Mouse (Mus musculus): Measurements from ENCODE around the gene Mlx. TPM values are rescaled to one million over a fixed set of nuclear protein-coding genes. Genes with fewer than 3 reads are reported as not detected.

Gene Mlx
- polyA plus RNA-seq, 1 experiment from 2014 or later = 41.3 TPM

DNA sequence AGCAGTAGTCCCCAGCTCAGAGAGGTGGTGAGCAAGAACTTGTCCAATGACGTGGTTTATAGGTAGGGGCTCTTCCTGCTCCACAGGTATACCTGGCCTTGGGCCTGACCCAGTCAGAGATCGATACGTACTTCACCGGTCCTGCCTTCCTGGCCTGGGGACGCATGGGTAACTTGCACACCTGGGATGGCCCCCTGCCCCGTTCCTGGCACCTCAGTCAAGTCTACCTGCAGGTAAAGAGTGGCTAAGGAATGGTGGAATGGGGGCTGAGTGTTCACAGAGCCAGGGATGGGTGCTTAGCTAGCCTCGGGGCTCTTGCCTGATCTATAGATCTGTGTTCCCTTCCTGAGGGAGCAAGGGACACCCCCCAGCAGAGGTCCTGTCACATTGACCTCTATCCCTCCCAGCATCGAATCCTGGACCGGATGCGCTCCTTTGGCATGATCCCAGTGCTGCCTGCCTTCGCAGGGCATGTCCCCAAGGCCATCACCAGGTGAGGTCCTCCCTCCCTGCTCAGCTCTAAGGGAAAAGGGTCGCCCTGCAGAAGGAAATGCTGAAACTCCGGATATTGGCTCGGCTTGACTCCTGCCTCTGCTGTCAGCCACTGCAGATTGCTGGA lies 15.2 kb upstream of the Mlx start:
- 70% methylated on average over 14 of the region's 14 CpGs for WGBS
- no peak for ATAC-seq (ENCODE audit: low read depth)

DNA sequence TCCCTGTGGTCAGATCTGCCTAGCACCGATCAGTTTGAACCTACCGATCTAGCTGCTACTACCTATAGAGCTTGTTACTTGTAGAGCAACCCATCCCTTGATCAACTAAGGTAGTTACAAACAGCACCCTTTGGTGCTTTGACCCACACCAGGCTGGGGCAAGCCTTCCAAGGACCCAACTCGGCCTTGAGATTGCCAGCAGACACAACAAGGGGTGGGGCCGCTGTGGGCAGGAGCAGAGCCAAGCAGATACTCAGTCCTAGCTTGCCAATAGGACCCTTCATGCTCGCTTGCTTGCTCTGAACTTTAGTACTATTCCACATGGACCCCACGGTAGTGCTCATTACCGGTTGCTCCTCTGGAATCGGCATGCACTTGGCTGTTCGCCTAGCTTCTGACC lies 9.0 kb upstream of the Mlx start, which contains the start of gene Hsd17b1:
Hsd17b1 (plus strand) TSS at position 291 of the 400 bp plus-strand sequence.
- H3K27ac ChIP-seq (ENCODE audit: low read length) = no peak within 1 kb of the TSS
- WGBS = 68% methylated on average over 9 of the region's 9 CpGs
- peaks cover 7% of the 10 kb centered on the region for H3K4me1 ChIP-seq (replicated peaks; ENCODE audit: control insufficient read depth, insufficient read depth, low read length)
- H3K4me3 ChIP-seq (ENCODE audit: low read length) = no peak within 1 kb of the TSS
- ATAC-seq (ENCODE audit: low read depth) = no peak
- H3K9ac ChIP-seq (ENCODE audit: low read length) = no peak within 1 kb of the TSS; the same call in 1 of the 2 replicates
- no peak within 1 kb of the TSS for H3K4me2 ChIP-seq (ENCODE audit: low read depth, low read length)
- no peaks in the 10 kb centered on the region for H3K36me3 ChIP-seq (ENCODE audit: control insufficient read depth, insufficient read depth, low read length)
- no peaks in the 10 kb centered on the region for H3K9me3 ChIP-seq (ENCODE audit: control insufficient read depth, low read length)
- peaks cover 39% of the 10 kb centered on the region for H3K27me3 ChIP-seq (ENCODE audit: control insufficient read depth, insufficient read depth, low read depth, low read length)

More for the DNA sequence above, 15.2 kb upstream of the Mlx start:
- Histone ChIP-seq H3K9me3 (ENCODE audit: control insufficient read depth, low read length) (no peaks in the 10 kb centered on the region), H3K9ac (ENCODE audit: low read length) (no peak overlapping the region; the same call in 1 of the 2 replicates), H3K36me3 (ENCODE audit: control insufficient read depth, insufficient read depth, low read length) (no peaks in the 10 kb centered on the region), H3K4me2 (ENCODE audit: low read depth, low read length) (no peak overlapping the region), H3K27me3 (ENCODE audit: control insufficient read depth, insufficient read depth, low read depth, low read length) (no peaks in the 10 kb centered on the region), H3K27ac (ENCODE audit: low read length) (no peak overlapping the region), H3K4me1 (replicated peaks; ENCODE audit: control insufficient read depth, insufficient read depth, low read length) (peaks cover 13% of the 10 kb centered on the region), H3K4me3 (ENCODE audit: low read length) (no peak overlapping the region)

DNA sequence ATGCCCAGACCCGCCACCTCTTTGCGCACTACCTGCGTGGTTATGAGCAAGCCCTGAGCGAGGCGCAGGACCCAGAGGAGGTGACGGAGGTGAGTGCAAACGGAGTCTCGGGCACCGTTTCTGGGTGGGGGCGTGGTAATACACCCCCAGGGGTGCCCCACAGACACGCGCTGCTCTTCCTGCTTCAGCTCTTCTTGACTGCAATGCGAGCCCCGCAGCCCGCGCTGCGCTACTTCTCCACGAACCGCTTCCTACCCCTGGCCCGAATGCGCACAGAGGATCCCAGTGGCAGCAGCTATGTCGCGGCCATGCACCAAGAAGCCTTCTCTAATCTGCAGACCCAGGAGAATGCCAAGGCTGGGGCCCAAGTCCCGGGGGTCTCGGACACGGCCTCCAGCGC lies 7.3 kb upstream of the Mlx start:
- no peaks in the 10 kb centered on the region for H3K36me3 ChIP-seq (ENCODE audit: control insufficient read depth, insufficient read depth, low read length)
- H3K4me1 ChIP-seq (replicated peaks; ENCODE audit: control insufficient read depth, insufficient read depth, low read length) = peaks cover 12% of the 10 kb centered on the region
- WGBS = 3% methylated on average over 27 of the region's 27 CpGs
- H3K9ac ChIP-seq (ENCODE audit: low read length) = no peak overlapping the region
- peaks cover 39% of the 10 kb centered on the region for H3K27me3 ChIP-seq (ENCODE audit: control insufficient read depth, insufficient read depth, low read depth, low read length)
- peak overlapping the region; percentile 8; the same call in 1 of the 2 replicates for H3K4me3 ChIP-seq (ENCODE audit: low read length)
- no peak for ATAC-seq (ENCODE audit: low read depth)
- H3K4me2 ChIP-seq (ENCODE audit: low read depth, low read length) = 0 out of 2 replicates have a peak overlapping the region, but pooled peaks have one; percentile 17
- H3K9me3 ChIP-seq (ENCODE audit: control insufficient read depth, low read length) = no peaks in the 10 kb centered on the region
- H3K27ac ChIP-seq (ENCODE audit: low read length) = no peak overlapping the region

DNA sequence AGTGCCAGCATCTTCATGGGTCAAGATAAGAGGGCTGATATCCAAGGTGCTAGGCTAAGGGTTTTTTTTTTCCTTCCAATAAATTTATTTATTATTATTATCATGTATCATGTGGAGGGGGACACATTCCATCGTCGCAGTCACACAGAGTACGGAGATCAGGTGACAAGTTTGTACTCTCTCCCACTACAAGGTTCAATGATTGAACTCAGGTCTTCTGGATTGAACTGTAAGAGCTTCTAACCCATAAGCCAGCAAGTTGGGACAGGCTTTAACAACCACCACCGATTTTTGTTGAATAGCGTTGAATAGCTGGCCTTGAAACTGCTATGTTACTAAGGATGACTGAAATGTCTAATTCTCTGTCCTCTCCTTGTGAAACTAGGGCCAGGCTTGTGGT lies 6.7 kb upstream of the Mlx start:
- Histone ChIP-seq H3K4me3 (ENCODE audit: low read length) (no peak overlapping the region), H3K36me3 (ENCODE audit: control insufficient read depth, insufficient read depth, low read length) (no peaks in the 10 kb centered on the region), H3K27ac (ENCODE audit: low read length) (no peak overlapping the region), H3K27me3 (ENCODE audit: control insufficient read depth, insufficient read depth, low read depth, low read length) (peaks cover 39% of the 10 kb centered on the region), H3K9me3 (ENCODE audit: control insufficient read depth, low read length) (no peaks in the 10 kb centered on the region), H3K4me2 (ENCODE audit: low read depth, low read length) (no peak overlapping the region), H3K4me1 (replicated peaks; ENCODE audit: control insufficient read depth, insufficient read depth, low read length) (peaks cover 12% of the 10 kb centered on the region), H3K9ac (ENCODE audit: low read length) (no peak overlapping the region)
- no peak for ATAC-seq (ENCODE audit: low read depth)
- whole genome bisulfite sequencing = 62% methylated on average over 5 of the region's 5 CpGs

DNA sequence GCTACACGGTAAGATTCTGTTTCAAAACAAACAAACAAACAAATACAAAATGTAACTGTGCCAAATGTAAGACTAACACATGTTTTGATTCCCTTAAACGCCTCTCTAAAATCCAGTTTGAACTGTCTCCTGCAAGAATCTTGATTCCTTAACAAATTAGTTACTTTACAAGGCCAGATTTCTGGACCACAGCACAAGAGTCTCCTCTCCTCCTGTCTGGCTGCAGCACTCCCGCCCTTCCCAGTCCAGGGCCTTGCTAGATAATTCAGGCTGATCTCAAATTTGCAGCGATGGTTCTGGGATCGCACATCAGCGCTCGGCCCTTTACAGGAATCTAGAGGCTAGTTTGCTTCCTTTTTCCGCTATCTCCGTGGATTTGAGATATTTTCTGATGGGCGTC lies 5.4 kb upstream of the Mlx start:
- peak overlapping the region; percentile 98 for H3K9ac ChIP-seq (ENCODE audit: low read length)
- H3K9me3 ChIP-seq (ENCODE audit: control insufficient read depth, low read length) = no peaks in the 10 kb centered on the region
- peaks cover 22% of the 10 kb centered on the region for H3K4me1 ChIP-seq (replicated peaks; ENCODE audit: control insufficient read depth, insufficient read depth, low read length)
- H3K4me2 ChIP-seq (ENCODE audit: low read depth, low read length) = peak overlapping the region; percentile 89
- 5% methylated on average over 10 of the region's 10 CpGs for WGBS
- H3K27me3 ChIP-seq (ENCODE audit: control insufficient read depth, insufficient read depth, low read depth, low read length) = peaks cover 39% of the 10 kb centered on the region
- no peak for ATAC-seq (ENCODE audit: low read depth)
- no peaks in the 10 kb centered on the region for H3K36me3 ChIP-seq (ENCODE audit: control insufficient read depth, insufficient read depth, low read length)
- H3K27ac ChIP-seq (ENCODE audit: low read length) = peak overlapping the region; percentile 86
- H3K4me3 ChIP-seq (ENCODE audit: low read length) = peak overlapping the region; percentile 91

DNA sequence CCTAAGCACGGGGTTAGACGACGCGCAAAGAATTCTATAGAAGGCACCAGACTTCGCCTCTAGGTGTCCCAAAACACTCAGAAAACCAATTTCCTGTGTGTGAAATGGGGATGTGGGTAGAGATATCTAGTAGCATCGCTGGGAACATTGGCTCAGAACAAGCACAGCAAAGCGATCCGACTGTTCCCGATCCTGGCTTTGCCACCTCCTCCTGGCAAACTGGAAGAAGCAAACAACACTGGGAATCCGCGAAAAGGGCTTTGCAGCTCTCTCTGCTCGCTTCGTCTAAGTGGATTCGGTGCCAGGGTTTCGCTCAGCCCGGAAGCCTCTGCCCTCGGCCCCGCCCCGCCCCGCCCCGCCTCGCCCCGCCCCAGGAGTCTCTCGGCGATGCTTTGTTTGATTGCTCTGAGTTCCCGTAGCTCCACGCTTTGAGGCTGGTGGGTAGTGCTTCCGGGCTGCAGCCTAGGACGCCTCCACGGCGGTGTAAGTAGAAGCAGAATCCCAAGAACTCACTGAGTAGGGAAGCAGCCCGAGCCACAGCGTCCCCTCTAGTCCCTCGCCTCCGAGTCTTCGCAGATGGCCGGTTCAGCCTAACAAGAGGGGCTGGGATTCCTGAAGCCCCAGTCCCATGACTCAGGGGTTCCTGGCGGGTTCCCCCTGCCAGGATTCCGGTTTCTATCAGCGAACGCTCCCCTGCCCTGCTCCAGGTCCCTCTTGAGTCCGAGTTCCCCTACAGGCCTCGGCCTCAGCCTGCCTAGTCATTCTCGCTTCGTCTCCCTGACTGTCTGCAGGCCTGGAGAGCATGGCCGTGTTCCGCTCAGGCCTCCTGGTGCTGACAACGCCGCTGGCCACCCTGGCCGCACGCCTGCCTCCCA lies 4.6 kb upstream of the Mlx start, which contains the start of gene Coasy:
Coasy (plus strand) TSS at position 358 of the 875 bp plus-strand sequence.
- under 1% methylated on average over 51 of the region's 51 CpGs for WGBS
- ATAC-seq (ENCODE audit: low read depth) = peak; percentile 92
- Histone ChIP-seq H3K27me3 (ENCODE audit: control insufficient read depth, insufficient read depth, low read depth, low read length) (peaks cover 39% of the 10 kb centered on the region), H3K9me3 (ENCODE audit: control insufficient read depth, low read length) (no peaks in the 10 kb centered on the region), H3K4me3 (ENCODE audit: low read length) (peak within 1 kb of the TSS; percentile 91), H3K4me2 (ENCODE audit: low read depth, low read length) (peak within 1 kb of the TSS; percentile 89), H3K9ac (ENCODE audit: low read length) (peak within 1 kb of the TSS; percentile 98), H3K4me1 (replicated peaks; ENCODE audit: control insufficient read depth, insufficient read depth, low read length) (peaks cover 23% of the 10 kb centered on the region), H3K36me3 (ENCODE audit: control insufficient read depth, insufficient read depth, low read length) (no peaks in the 10 kb centered on the region), H3K27ac (ENCODE audit: low read length) (peak within 1 kb of the TSS; percentile 89)

DNA sequence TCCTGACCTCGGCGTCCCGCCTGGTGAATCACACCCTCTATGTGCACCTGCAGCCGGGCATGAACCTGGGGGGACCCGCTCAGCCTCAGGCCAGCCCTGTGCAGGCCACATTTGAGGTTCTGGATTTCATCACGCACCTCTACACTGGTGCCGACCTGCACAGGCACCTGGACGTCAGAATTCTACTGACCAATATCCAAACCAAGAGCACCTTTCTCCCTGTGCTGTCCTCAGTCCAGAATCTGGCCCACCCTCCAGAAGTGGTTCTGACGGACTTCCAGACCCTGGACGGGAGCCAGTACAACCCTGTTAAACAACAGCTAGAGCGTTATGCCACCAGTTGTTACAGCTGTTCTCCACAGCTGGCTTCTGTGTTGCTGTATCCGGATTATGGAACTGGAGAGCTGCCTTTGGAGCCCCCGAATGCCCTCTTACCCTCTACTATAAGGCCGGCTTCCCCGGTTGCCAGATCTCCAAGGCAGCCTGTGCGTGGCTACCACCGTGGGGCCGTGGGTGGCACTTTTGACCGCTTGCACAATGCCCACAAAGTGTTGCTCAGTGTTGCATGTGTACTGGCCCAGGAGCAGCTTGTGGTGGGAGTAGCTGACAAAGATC lies 3.9 kb upstream of the Mlx start:
- H3K4me2 ChIP-seq (ENCODE audit: low read depth, low read length) = peak overlapping the region; percentile 89
- ATAC-seq (ENCODE audit: low read depth) = no peak
- WGBS = 26% methylated on average over 19 of the region's 19 CpGs

DNA sequence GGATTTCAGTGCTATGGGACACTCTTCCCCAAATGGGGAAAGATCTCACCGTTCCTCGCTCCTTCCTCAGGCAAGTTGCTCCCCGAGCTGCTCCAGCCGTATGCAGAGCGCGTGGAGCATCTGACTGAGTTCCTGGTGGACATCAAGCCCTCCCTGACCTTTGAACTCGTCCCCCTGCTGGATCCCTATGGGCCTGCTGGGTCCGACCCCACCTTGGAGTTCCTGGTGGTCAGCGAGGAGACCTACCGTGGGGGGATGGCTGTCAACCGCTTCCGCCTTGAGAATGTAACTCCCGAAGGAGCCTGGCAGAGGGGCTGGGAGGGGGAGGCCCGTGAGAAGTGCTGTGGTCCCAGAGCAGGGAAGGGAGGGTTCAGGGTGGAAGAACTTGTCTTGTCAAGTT lies 2.8 kb upstream of the Mlx start:
- H3K9ac ChIP-seq (ENCODE audit: low read length) = no peak overlapping the region
- H3K4me1 ChIP-seq (replicated peaks; ENCODE audit: control insufficient read depth, insufficient read depth, low read length) = peaks cover 30% of the 10 kb centered on the region
- no peak overlapping the region for H3K27ac ChIP-seq (ENCODE audit: low read length)
- peaks cover 21% of the 10 kb centered on the region for H3K27me3 ChIP-seq (ENCODE audit: control insufficient read depth, insufficient read depth, low read depth, low read length)
- no peak overlapping the region for H3K4me3 ChIP-seq (ENCODE audit: low read length)
- H3K36me3 ChIP-seq (ENCODE audit: control insufficient read depth, insufficient read depth, low read length) = peaks cover 2% of the 10 kb centered on the region; the same call in 1 of the 2 replicates
- WGBS = 78% methylated on average over 14 of the region's 14 CpGs
- no peak for ATAC-seq (ENCODE audit: low read depth)
- H3K9me3 ChIP-seq (ENCODE audit: control insufficient read depth, low read length) = no peaks in the 10 kb centered on the region
- H3K4me2 ChIP-seq (ENCODE audit: low read depth, low read length) = no peak overlapping the region

More for the DNA sequence above, 3.9 kb upstream of the Mlx start:
- Histone ChIP-seq H3K27me3 (ENCODE audit: control insufficient read depth, insufficient read depth, low read depth, low read length) (peaks cover 32% of the 10 kb centered on the region), H3K27ac (ENCODE audit: low read length) (peak overlapping the region; percentile 89), H3K9me3 (ENCODE audit: control insufficient read depth, low read length) (no peaks in the 10 kb centered on the region), H3K4me3 (ENCODE audit: low read length) (peak overlapping the region; percentile 91), H3K9ac (ENCODE audit: low read length) (peak overlapping the region; percentile 98), H3K36me3 (ENCODE audit: control insufficient read depth, insufficient read depth, low read length) (no peaks in the 10 kb centered on the region), H3K4me1 (replicated peaks; ENCODE audit: control insufficient read depth, insufficient read depth, low read length) (peaks cover 30% of the 10 kb centered on the region)

DNA sequence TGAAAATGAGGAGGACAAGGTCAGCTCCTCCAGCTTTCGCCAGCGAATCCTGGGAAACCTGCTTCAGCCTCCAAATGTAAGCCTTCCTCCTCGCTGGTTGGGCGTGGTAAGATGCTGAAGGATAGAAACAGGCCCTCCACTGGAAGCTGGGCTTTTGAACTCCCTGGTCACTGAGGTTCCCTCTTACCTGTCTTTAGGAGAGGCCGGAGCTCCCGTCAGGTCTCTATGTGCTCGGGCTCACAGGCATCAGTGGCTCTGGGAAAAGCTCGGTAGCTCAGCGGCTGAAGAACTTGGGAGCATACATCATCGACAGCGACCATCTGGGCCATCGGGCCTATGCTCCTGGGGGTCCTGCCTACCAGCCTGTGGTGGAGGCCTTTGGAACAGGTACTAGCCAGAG lies 2.3 kb upstream of the Mlx start:
- Histone ChIP-seq H3K9ac (ENCODE audit: low read length) (no peak overlapping the region), H3K4me3 (ENCODE audit: low read length) (no peak overlapping the region), H3K27ac (ENCODE audit: low read length) (no peak overlapping the region), H3K27me3 (ENCODE audit: control insufficient read depth, insufficient read depth, low read depth, low read length) (peaks cover 15% of the 10 kb centered on the region), H3K36me3 (ENCODE audit: control insufficient read depth, insufficient read depth, low read length) (peaks cover 8% of the 10 kb centered on the region), H3K4me1 (replicated peaks; ENCODE audit: control insufficient read depth, insufficient read depth, low read length) (peaks cover 28% of the 10 kb centered on the region), H3K4me2 (ENCODE audit: low read depth, low read length) (no peak overlapping the region), H3K9me3 (ENCODE audit: control insufficient read depth, low read length) (no peaks in the 10 kb centered on the region)
- ATAC-seq (ENCODE audit: low read depth) = no peak
- WGBS = 91% methylated on average over 12 of the region's 12 CpGs

Measured in lung, embryonic 16.5 days (tissue).